Mouse (Mus musculus) embryonic stem cell, embryonic (primary cell): ENCODE data around the gene Tbc1d25.

Source experiments
- CTCF ChIA-PET, 4 experiments: fragments of 300-600 bp in 2 of 4; fragments of 350-600 bp in 2 of 4; sonication (Branson Sonifier 250); formaldehyde crosslinking; loops; one replicate each; lab custom pipeline; 2022; ENCODE audit warnings: inconsistent platforms in 2 of 4; lab: Charles Lee
- POLR2A ChIA-PET, 4 experiments: fragments of 300-600 bp in 2 of 4; fragments of 350-600 bp in 2 of 4; sonication (Branson Sonifier 250); formaldehyde crosslinking; loops; one replicate each; lab custom pipeline; 2022; ENCODE audit warnings: antibody characterized with exemption in 4 of 4, inconsistent platforms in 1 of 4; lab: Charles Lee

Tbc1d25 gene

GRCm38 (mm10) chrX:8175504-8176385, at the start of gene Tbc1d25:
TSS of gene Tbc1d25 (minus strand) at chrX:8176181.
- POLR2A ChIA-PET = interaction anchor here in 3 of 4 experiments (0.6 to 1.6 kb wide), 6 partner anchors 11 to 31 kb away, joined by 3 to 7 read pairs (median 6); partner anchors contain the start of genes Porcn (in 1 of the 3) and Rbm3 (in 1 of the 3)

DNA sequence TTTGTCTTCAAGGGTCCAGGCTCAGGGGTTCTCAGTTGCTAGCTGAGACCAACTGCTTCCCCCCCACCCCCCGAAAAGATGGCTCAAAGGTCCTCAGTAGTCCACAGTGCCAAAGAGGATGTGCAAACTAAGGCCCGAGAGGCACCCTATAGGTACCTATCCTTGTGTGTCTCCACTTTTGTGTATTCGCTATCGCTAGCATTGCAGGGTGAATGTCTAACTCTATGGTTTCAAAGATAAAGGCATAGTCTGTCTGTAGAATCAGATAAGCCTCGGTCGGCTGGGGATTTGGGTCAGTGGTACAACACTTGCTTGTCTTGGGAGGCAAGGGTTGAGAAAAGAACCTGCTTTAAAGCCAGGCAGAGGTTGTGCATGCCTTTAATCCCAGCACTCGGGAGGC, 47.5 kb upstream of the Tbc1d25 start:
- CTCF ChIA-PET = no interaction called here
- POLR2A ChIA-PET = interaction anchor here in 1 of 4 experiments (9.6 kb wide), 1 partner anchor 16 kb away, joined by 89 read pairs; the partner anchor contains the start of gene Porcn

More at GRCm38 (mm10) chrX:8175504-8176385, at the start of gene Tbc1d25:
- CTCF ChIA-PET = interaction anchor here in 1 of 4 experiments (0.5 kb wide), 1 partner anchor 924 kb away, joined by 3 read pairs; no protein-coding TSS in a partner anchor

DNA sequence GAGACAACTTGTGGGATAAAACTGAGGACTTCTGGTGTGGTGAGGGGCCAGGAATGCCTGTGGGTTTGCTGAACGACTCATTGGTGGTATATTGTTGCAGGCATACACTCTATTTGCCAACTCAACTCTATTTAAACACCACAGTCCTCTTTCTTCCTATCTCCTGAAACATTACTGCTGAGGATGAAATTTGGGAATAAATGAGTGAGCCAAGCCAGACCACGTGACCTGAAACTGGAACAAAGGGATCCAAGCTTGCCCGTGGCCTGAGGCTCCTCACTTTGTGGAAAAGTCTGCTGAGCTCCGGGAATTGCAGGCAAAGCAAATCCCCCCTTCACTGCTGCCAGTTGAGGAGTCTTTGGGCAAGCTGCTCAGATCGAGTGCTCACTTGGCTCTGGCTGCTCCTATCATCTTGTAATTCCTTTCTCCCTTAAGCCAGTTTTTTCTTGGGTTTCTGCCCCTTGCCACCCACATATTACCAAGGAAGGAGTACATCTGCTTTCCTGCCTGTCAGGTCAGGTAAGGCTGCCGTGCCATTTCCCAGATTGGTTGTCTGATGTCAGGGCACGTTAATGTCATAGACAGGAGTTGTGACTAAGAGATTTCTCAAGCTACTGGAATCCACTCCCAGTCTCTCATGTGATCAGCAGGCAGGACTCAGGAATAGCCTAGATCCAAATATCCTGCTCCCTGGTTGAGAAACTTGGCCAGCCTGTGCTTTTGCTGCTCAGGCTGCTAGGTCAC, 46.9 kb upstream of the Tbc1d25 start:
- ChIA-PET POLR2A (interaction anchor here in 1 of 4 experiments (1.1 to 9.6 kb wide), 2 partner anchors 15 to 31 kb away, joined by 3 to 89 read pairs; partner anchors contain the start of gene Porcn), CTCF (no interaction called here)

DNA sequence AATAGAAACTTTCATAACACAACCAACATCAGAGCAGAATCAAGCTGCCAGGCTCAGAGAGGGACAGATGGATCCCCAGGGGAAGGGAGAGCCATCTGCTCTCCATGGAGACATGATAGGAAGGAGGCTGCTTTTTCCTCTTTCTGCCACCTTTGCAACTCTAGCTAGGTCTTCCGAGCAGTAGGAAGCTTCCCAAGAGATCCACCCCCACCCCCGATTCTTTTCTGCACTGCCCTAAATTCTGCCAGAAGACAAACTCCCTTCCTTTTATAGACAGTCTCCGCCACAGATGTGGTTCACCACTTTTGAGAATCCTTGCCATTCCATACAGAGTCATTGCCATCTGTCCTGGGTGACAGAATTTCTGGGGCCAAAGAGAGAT, 46.3 kb upstream of the Tbc1d25 start:
- CTCF ChIA-PET = no interaction called here

GRCm38 (mm10) chrX:8219651-8220050, 43.7 kb upstream of the Tbc1d25 start:
- ChIA-PET CTCF (interaction anchor here in 3 of 4 experiments (0.5 to 1.4 kb wide), 3 partner anchors 12 to 93 kb away, joined by 3 to 7 read pairs (median 3); no protein-coding TSS in a partner anchor), POLR2A (interaction anchor here (0.6 to 9.6 kb wide), 22 partner anchors 10 to 290 kb away, joined by 3 to 89 read pairs (median 4); partner anchors contain the start of genes Porcn (in 3 of the 4) and Rbm3 (in 2 of the 4))

More for the DNA sequence above, 46.3 kb upstream of the Tbc1d25 start:
- POLR2A ChIA-PET = interaction anchor here in 1 of 4 experiments (1.1 to 9.6 kb wide), 2 partner anchors 14 to 30 kb away, joined by 3 to 89 read pairs; partner anchors contain the start of gene Porcn

- ChIA-PET CTCF (no interaction called here), POLR2A (interaction anchor here in 3 of 4 experiments (1.1 to 9.6 kb wide), 7 partner anchors 10 to 73 kb away, joined by 3 to 89 read pairs (median 5); partner anchors contain the start of genes Ftsj1 (in 1 of the 3), Porcn (in 1 of the 3) and Rbm3 (in 1 of the 3))
Measured at GRCm38 (mm10) chrX:8218114-8218513, 42.1 kb upstream of the Tbc1d25 start.

GRCm38 (mm10) chrX:8217383-8217782, 41.4 kb upstream of the Tbc1d25 start:
- POLR2A ChIA-PET = interaction anchor here in 2 of 4 experiments (1.0 to 9.6 kb wide), 5 partner anchors 8 to 80 kb away, joined by 3 to 89 read pairs (median 4); partner anchors contain the start of gene Porcn (in 1 of the 2)
- CTCF ChIA-PET = no interaction called here

DNA sequence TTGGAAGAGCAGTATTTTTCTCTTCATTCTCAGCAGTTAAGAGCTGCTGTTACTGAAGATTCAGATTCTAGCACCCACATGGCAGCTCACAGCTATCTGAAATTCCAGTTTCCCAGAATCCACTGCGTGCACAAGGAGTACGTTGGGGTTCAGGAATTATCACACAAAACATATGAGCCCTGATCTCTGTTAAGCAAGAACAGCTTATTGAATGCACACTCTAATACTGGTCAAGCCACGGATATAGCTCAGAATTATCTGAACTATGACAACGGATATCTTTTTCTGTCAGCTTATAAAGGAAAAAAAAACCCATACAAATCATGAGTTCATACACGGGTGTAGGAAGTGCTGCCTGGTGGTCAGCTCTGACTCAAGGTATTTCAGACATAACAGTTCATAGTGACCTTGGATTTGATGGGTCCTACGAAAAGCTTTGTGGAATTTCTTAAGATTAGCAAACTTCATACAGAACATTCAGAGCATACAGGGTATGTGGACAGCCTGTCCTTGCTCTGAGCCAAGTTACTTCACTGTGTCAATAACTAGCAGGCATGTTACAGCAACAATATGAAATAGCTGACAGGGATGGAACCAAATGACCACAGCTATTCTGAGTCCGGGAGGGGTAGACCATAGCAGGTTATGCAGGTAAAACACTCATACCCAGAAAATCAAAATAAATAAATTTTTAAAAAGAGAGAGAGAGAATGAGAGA, 35.7 kb upstream of the Tbc1d25 start:
- ChIA-PET POLR2A (interaction anchor here in 2 of 4 experiments (0.5 to 6.9 kb wide), 3 partner anchors 9 to 144 kb away, joined by 3 to 89 read pairs (median 6); no protein-coding TSS in a partner anchor), CTCF (no interaction called here)

DNA sequence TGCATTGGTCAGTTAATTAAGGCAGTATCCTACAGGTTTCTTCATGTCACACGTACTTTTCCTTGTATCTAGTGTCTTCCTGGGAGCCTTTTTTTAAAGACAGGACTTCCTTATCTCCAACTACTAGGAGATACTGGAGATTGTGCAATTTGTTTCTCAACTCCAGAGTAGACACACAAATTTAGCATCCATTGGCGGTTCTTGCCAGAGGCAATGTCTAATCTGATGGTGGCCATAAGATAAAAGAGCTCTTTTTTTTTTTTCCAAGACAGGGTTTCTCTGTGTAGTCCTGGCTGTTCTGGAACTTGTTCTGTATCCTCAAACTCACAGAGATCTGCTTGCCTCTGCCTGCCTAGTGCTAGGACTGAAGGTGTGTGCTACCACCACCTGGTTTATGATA, 33.7 kb upstream of the Tbc1d25 start:
- CTCF ChIA-PET = no interaction called here

DNA sequence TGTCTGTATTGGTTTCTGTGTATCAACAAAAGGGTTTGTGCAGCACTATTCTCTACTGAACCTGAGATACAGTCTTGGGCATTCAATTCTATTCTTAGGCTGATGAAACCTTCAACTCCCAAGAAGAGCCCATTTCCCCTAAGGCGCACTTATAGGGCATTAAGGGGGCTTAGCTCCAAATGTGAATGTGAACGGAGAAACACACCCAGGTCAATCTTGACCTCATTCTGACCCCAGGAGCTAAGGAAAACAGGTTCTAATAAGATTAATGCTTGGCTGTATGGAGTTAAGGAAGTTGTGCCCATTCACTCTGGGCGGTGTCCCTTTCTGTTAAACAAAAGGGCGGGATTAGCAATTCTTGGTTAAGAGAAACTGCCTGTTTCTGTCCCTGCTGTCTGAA, 31.2 kb upstream of the Tbc1d25 start:
- ChIA-PET CTCF (interaction anchor here in 2 of 4 experiments (0.7 to 1.5 kb wide), 4 partner anchors 12 to 190 kb away, joined by 3 to 7 read pairs (median 4); no protein-coding TSS in a partner anchor), POLR2A (interaction anchor here (0.6 to 6.9 kb wide), 28 partner anchors 10 to 891 kb away, joined by 3 to 89 read pairs (median 6); partner anchors contain the start of genes Rbm3 (in 2 of the 4) and Ebp (in 1 of the 4))

More for the DNA sequence above, 33.7 kb upstream of the Tbc1d25 start:
- POLR2A ChIA-PET = interaction anchor here in 3 of 4 experiments (0.6 to 6.9 kb wide), 5 partner anchors 10 to 41 kb away, joined by 3 to 89 read pairs (median 4); no protein-coding TSS in a partner anchor

DNA sequence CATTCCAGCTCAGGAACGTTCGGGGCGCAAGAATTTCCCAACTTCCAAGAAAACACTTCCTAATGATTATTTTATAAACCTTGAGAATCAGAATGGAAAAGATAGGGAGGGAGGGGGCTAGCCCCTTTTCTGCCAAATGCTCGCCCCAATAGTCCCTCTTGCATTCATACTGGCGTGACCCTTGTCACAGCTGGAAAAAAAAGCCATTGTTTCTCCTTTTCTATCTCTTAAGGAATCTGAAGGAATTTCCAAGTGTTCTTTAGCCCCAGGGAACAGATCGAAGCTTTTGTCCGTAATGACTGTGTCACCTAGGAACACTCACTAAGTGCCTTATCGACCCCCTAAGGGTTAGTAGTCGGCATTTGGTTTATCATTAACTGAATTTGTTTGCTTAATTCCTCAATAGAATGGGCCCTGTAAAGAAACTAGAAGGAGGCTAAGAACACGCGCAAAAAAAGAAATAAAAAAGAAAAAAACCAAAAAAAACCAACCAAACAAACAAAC, 30.8 kb upstream of the Tbc1d25 start:
- POLR2A ChIA-PET = interaction anchor here (0.6 to 6.9 kb wide), 31 partner anchors 9 to 890 kb away, joined by 3 to 89 read pairs (median 6); partner anchors contain the start of genes Rbm3 (in 2 of the 4) and Ebp (in 1 of the 4)
- CTCF ChIA-PET = interaction anchor here in 2 of 4 experiments (0.7 to 1.5 kb wide), 4 partner anchors 13 to 190 kb away, joined by 3 to 7 read pairs (median 4); no protein-coding TSS in a partner anchor

DNA sequence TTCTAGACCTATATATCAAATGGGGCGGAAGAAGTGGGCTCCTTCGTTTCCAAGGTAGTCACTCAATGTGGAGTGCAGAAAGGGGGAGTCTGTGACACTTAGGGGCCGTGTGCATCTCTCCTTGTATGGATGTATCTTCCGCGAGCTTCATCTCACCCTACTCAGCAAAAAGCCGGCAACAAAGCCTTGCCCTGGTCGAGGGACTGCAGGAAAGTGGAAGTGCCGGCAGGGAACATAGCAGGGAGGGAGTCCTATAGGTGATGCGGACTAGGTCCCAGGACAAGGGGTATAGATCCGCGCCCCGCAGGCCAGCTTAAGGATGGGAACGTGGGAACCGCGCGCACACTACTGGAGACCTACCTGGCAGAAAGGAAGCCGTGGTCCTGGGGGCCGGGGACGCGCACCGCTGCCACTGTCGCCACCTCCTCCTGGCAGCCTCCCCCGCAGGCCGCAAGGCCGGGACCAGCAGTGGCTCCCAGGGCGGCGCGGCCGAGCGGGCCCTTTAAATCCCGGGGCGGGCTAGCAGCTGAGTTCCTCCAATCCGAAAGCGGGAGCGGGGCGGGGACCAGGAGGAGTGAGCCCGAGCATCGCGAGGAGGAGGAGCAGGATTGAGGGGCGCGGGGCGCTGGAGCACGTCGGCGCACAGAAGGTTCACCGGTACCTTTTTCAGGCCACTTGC, 30.2 kb upstream of the Tbc1d25 start, which contains the start of gene Porcn:
Gene Porcn, minus strand, starts transcription at position 511 of the 679 bp plus-strand sequence.
- CTCF ChIA-PET = interaction anchor here in 2 of 4 experiments (0.6 to 1.4 kb wide), 3 partner anchors 20 to 413 kb away, joined by 3 to 4 read pairs (median 3); no protein-coding TSS in a partner anchor
- POLR2A ChIA-PET = interaction anchor here (0.6 to 6.9 kb wide), 27 partner anchors 9 to 197 kb away, joined by 3 to 89 read pairs (median 5); partner anchors contain the start of genes Rbm3 (in 2 of the 4) and Ebp (in 1 of the 4)

GRCm38 (mm10) chrX:8205551-8205950, 29.6 kb upstream of the Tbc1d25 start:
- POLR2A ChIA-PET = interaction anchor here (0.6 to 6.9 kb wide), 16 partner anchors 8 to 65 kb away, joined by 3 to 89 read pairs (median 5); partner anchors contain the start of genes Ebp (in 1 of the 4) and Rbm3 (in 1 of the 4)
- CTCF ChIA-PET = interaction anchor here in 2 of 4 experiments (0.6 kb wide), 2 partner anchors 21 to 412 kb away, joined by 3 read pairs; no protein-coding TSS in a partner anchor

DNA sequence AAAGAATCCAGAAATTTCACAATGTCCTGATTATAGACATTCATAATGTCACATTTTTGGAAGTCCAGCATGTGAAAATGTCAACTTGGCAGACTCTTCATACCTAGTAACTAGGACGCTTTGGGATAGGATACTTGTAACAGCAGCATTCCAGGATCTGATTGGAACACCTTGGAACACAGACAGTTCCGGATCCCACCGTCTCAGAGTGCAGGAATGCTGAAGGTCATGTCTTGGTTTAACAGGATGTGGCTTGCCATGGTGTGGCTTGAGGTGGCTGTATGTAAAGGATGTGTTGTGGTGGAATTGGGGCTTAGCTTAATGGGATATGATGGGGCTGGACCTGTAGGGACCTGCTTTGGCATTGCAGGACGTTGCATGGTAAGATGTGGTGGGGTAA, 29.1 kb upstream of the Tbc1d25 start:
- ChIA-PET POLR2A (interaction anchor here (0.6 to 6.9 kb wide), 8 partner anchors 8 to 65 kb away, joined by 3 to 89 read pairs (median 8); partner anchors contain the start of gene Ebp (in 1 of the 4)), CTCF (no interaction called here)

GRCm38 (mm10) chrX:8204076-8204475, 28.1 kb upstream of the Tbc1d25 start:
- POLR2A ChIA-PET = interaction anchor here in 1 of 4 experiments (0.9 kb wide), 1 partner anchor 58 kb away, joined by 3 read pairs; no protein-coding TSS in a partner anchor
- CTCF ChIA-PET = no interaction called here

- CTCF ChIA-PET = no interaction called here
Measured at GRCm38 (mm10) chrX:8203105-8203504, 27.1 kb upstream of the Tbc1d25 start.

More at GRCm38 (mm10) chrX:8203105-8203504, 27.1 kb upstream of the Tbc1d25 start:
- POLR2A ChIA-PET = interaction anchor here in 1 of 4 experiments (0.6 kb wide), 1 partner anchor 58 kb away, joined by 3 read pairs; the partner anchor contains the start of gene Rbm3
